Mouse (Mus musculus): ENCODE measurements at regions not wholly inside any gene's neighbourhood (a gene's known extent, or its start where the extent isn't known, plus 50 kb on each side); places are given as distances from the start of the nearest gene placed in this dataset.
A peak's percentile ranks its signal among the peaks of the same experiment; 100 is the strongest.

- H3K27ac ChIP-seq (ENCODE audit: low read length) = no peak overlapping the region
- H3K4me3 ChIP-seq (ENCODE audit: low read depth, low read length) = no peak overlapping the region
- 65% methylated on average over 13 of the region's 13 CpGs for WGBS
- H3K36me3 ChIP-seq (ENCODE audit: control insufficient read depth, insufficient read depth, low read length) = no peaks in the 10 kb centered on the region
- no peak overlapping the region for H3K4me2 ChIP-seq (ENCODE audit: low read length)
- H3K27me3 ChIP-seq (ENCODE audit: control insufficient read depth, insufficient read depth, low read depth, low read length) = no peaks in the 10 kb centered on the region
- no peaks in the 10 kb centered on the region for H3K9me3 ChIP-seq (replicated peaks; ENCODE audit: control insufficient read depth, low read length, poor library complexity, severe bottlenecking)
- H3K4me1 ChIP-seq (ENCODE audit: control insufficient read depth, insufficient read depth, low read length) = no peaks in the 10 kb centered on the region; the same call in 1 of the 2 replicates
- ATAC-seq = peak; percentile 42; the same call in 1 of the 2 replicates
- H3K9ac ChIP-seq (ENCODE audit: low read depth, low read length) = no peak overlapping the region
Observed at GRCm38 (mm10) chr14:47820571-47821143, 172.4 kb downstream of the Ktn1 start.

DNA sequence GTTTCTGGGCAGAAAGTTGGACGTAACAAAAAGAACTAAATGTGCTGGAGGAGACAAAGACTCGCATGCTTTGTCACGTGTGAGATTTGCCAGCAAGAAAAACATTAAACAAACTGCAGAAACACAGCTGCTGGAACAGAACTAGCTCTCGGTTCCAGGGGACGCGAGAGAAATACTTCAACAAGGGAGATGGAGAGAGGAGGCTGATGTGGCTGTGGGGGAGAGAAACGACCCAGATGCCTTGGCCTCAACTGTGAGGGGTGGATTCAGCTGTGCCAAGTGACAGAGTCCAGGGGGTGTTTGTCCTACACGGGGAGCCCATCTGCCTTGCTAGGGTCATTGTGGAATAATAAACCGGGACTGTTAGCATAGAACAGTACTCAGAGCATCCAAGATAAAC, 174.9 kb downstream of the Ktn1 start:
- no peak overlapping the region for H3K4me2 ChIP-seq (ENCODE audit: low read length)
- no peak overlapping the region for H3K4me3 ChIP-seq (ENCODE audit: low read depth, low read length)

GRCm38 (mm10) chr14:47823696-47824095, 175.4 kb downstream of the Ktn1 start:
- H3K36me3 ChIP-seq (ENCODE audit: control insufficient read depth, insufficient read depth, low read length) = no peaks in the 10 kb centered on the region
- no peak overlapping the region for H3K27ac ChIP-seq (ENCODE audit: low read length)
- WGBS = 84% methylated on average over 8 of the region's 8 CpGs
- no peak overlapping the region for H3K9ac ChIP-seq (ENCODE audit: low read depth, low read length)
- no peaks in the 10 kb centered on the region for H3K27me3 ChIP-seq (ENCODE audit: control insufficient read depth, insufficient read depth, low read depth, low read length)
- H3K4me1 ChIP-seq (ENCODE audit: control insufficient read depth, insufficient read depth, low read length) = no peaks in the 10 kb centered on the region; the same call in 1 of the 2 replicates
- no peak overlapping the region for H3K4me3 ChIP-seq (ENCODE audit: low read depth, low read length)
- H3K4me2 ChIP-seq (ENCODE audit: low read length) = no peak overlapping the region
- ATAC-seq = no peak
- H3K9me3 ChIP-seq (replicated peaks; ENCODE audit: control insufficient read depth, low read length, poor library complexity, severe bottlenecking) = no peaks in the 10 kb centered on the region

More for the DNA sequence above, 174.9 kb downstream of the Ktn1 start:
- Histone ChIP-seq H3K4me1 (ENCODE audit: control insufficient read depth, insufficient read depth, low read length) (no peaks in the 10 kb centered on the region; the same call in 1 of the 2 replicates), H3K27me3 (ENCODE audit: control insufficient read depth, insufficient read depth, low read depth, low read length) (no peaks in the 10 kb centered on the region), H3K9ac (ENCODE audit: low read depth, low read length) (no peak overlapping the region), H3K36me3 (ENCODE audit: control insufficient read depth, insufficient read depth, low read length) (no peaks in the 10 kb centered on the region), H3K9me3 (replicated peaks; ENCODE audit: control insufficient read depth, low read length, poor library complexity, severe bottlenecking) (no peaks in the 10 kb centered on the region), H3K27ac (ENCODE audit: low read length) (no peak overlapping the region)
- WGBS = 75% methylated on average over 9 of the region's 9 CpGs
- ATAC-seq = no peak

DNA sequence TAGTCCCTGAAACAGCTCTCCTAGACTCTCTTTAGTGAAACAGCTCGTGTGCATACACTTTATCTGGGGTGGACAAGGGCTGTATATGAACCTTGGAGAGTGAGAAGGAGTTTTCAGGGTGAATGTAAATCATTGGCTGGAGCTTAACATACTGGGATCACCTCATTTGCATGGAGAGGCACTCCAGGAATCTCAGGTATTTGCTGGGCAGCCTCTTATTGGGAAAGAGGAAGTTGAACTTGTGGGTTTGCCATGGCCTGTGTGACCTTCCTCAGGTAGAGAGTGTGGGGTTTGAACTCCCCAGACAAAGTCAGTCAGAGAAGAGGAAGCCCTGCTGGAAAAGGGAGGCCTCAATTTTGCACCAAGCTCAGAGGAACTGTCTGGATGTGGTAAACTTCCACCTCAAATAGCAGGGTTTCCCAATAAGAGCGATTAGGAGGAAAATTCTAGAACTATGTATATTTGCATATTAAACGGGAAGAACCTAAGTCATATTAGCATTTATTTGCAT, 177.3 kb downstream of the Ktn1 start:
- H3K27me3 ChIP-seq (ENCODE audit: control insufficient read depth, insufficient read depth, low read depth, low read length) = no peaks in the 10 kb centered on the region
- H3K9ac ChIP-seq (ENCODE audit: low read depth, low read length) = no peak overlapping the region
- no peaks in the 10 kb centered on the region; the same call in 1 of the 2 replicates for H3K4me1 ChIP-seq (ENCODE audit: control insufficient read depth, insufficient read depth, low read length)
- WGBS = 84% methylated on average over 3 of the region's 3 CpGs
- no peak for ATAC-seq
- H3K36me3 ChIP-seq (ENCODE audit: control insufficient read depth, insufficient read depth, low read length) = no peaks in the 10 kb centered on the region
- H3K9me3 ChIP-seq (replicated peaks; ENCODE audit: control insufficient read depth, low read length, poor library complexity, severe bottlenecking) = no peaks in the 10 kb centered on the region
- H3K4me3 ChIP-seq (ENCODE audit: low read depth, low read length) = no peak overlapping the region
- H3K4me2 ChIP-seq (ENCODE audit: low read length) = no peak overlapping the region
- no peak overlapping the region for H3K27ac ChIP-seq (ENCODE audit: low read length)

GRCm38 (mm10) chr14:47826545-47826944, 178.3 kb downstream of the Ktn1 start:
- Histone ChIP-seq H3K9me3 (replicated peaks; ENCODE audit: control insufficient read depth, low read length, poor library complexity, severe bottlenecking) (no peaks in the 10 kb centered on the region), H3K27ac (ENCODE audit: low read length) (no peak overlapping the region), H3K27me3 (ENCODE audit: control insufficient read depth, insufficient read depth, low read depth, low read length) (no peaks in the 10 kb centered on the region), H3K36me3 (ENCODE audit: control insufficient read depth, insufficient read depth, low read length) (no peaks in the 10 kb centered on the region), H3K9ac (ENCODE audit: low read depth, low read length) (no peak overlapping the region), H3K4me3 (ENCODE audit: low read depth, low read length) (no peak overlapping the region), H3K4me1 (ENCODE audit: control insufficient read depth, insufficient read depth, low read length) (no peaks in the 10 kb centered on the region), H3K4me2 (ENCODE audit: low read length) (no peak overlapping the region)
- 64% methylated on average over 4 of the region's 4 CpGs for WGBS
- no peak for ATAC-seq

DNA sequence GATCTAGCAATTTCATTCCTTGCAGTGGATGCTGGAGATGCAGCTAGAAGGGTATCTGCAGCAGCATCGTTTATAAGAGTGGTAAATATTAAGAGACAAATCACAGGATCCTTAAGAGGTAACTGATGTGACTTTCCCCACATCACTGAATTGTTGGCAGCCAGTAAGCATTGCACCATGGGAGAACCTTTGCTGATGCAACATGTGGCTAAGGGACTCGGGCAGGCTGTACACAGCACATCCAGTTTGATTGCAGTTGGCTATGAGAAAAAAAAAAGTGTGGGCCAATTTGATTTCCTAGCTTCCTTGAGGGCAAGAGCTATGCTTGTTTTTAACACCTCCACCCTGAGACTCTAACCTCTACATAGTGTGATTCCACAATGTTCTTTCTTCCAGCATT, 179.4 kb downstream of the Ktn1 start:
- 77% methylated on average over 2 of the region's 2 CpGs for WGBS
- H3K4me3 ChIP-seq (ENCODE audit: low read depth, low read length) = no peak overlapping the region
- H3K27ac ChIP-seq (ENCODE audit: low read length) = no peak overlapping the region
- H3K9me3 ChIP-seq (replicated peaks; ENCODE audit: control insufficient read depth, low read length, poor library complexity, severe bottlenecking) = no peaks in the 10 kb centered on the region
- H3K27me3 ChIP-seq (ENCODE audit: control insufficient read depth, insufficient read depth, low read depth, low read length) = no peaks in the 10 kb centered on the region
- H3K4me1 ChIP-seq (ENCODE audit: control insufficient read depth, insufficient read depth, low read length) = no peaks in the 10 kb centered on the region
- ATAC-seq = no peak
- H3K9ac ChIP-seq (ENCODE audit: low read depth, low read length) = no peak overlapping the region
- no peaks in the 10 kb centered on the region for H3K36me3 ChIP-seq (ENCODE audit: control insufficient read depth, insufficient read depth, low read length)
- H3K4me2 ChIP-seq (ENCODE audit: low read length) = no peak overlapping the region

DNA sequence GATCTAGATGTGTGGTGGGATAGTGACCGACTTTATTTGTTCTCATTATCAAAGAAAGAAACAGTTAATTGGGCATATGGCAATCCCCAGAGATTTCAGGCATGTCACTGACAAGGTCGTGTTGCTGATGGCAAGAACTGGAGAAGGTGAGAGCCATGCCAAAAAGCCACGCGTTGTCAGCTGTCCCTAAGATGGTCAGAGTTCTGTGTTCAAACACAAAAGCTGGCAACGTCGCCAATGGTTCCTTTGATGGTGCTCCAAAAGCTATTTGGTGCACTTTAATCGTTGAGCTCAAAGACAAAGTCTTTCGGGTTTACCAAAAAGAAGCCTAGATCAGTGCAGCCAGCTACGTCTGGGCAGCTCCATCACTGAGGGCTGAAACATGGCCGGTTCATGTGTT, 185.4 kb downstream of the Ktn1 start:
- H3K27me3 ChIP-seq (ENCODE audit: control insufficient read depth, insufficient read depth, low read depth, low read length) = no peaks in the 10 kb centered on the region
- no peak overlapping the region for H3K4me2 ChIP-seq (ENCODE audit: low read length)
- no peak overlapping the region for H3K27ac ChIP-seq (ENCODE audit: low read length)
- 70% methylated on average over 10 of the region's 10 CpGs for WGBS
- H3K36me3 ChIP-seq (ENCODE audit: control insufficient read depth, insufficient read depth, low read length) = no peaks in the 10 kb centered on the region
- no peak overlapping the region for H3K4me3 ChIP-seq (ENCODE audit: low read depth, low read length)
- H3K4me1 ChIP-seq (ENCODE audit: control insufficient read depth, insufficient read depth, low read length) = no peaks in the 10 kb centered on the region
- no peak overlapping the region for H3K9ac ChIP-seq (ENCODE audit: low read depth, low read length)
- H3K9me3 ChIP-seq (replicated peaks; ENCODE audit: control insufficient read depth, low read length, poor library complexity, severe bottlenecking) = no peaks in the 10 kb centered on the region
- no peak for ATAC-seq

GRCm38 (mm10) chr14:47835408-47835807, 187.2 kb downstream of the Ktn1 start:
- 57% methylated on average over 4 of the region's 4 CpGs for WGBS
- Histone ChIP-seq H3K9me3 (replicated peaks; ENCODE audit: control insufficient read depth, low read length, poor library complexity, severe bottlenecking) (no peaks in the 10 kb centered on the region), H3K9ac (ENCODE audit: low read depth, low read length) (no peak overlapping the region), H3K36me3 (ENCODE audit: control insufficient read depth, insufficient read depth, low read length) (no peaks in the 10 kb centered on the region), H3K27me3 (ENCODE audit: control insufficient read depth, insufficient read depth, low read depth, low read length) (no peaks in the 10 kb centered on the region), H3K27ac (ENCODE audit: low read length) (no peak overlapping the region), H3K4me3 (ENCODE audit: low read depth, low read length) (no peak overlapping the region), H3K4me1 (ENCODE audit: control insufficient read depth, insufficient read depth, low read length) (no peaks in the 10 kb centered on the region), H3K4me2 (ENCODE audit: low read length) (no peak overlapping the region)
- no peak for ATAC-seq

DNA sequence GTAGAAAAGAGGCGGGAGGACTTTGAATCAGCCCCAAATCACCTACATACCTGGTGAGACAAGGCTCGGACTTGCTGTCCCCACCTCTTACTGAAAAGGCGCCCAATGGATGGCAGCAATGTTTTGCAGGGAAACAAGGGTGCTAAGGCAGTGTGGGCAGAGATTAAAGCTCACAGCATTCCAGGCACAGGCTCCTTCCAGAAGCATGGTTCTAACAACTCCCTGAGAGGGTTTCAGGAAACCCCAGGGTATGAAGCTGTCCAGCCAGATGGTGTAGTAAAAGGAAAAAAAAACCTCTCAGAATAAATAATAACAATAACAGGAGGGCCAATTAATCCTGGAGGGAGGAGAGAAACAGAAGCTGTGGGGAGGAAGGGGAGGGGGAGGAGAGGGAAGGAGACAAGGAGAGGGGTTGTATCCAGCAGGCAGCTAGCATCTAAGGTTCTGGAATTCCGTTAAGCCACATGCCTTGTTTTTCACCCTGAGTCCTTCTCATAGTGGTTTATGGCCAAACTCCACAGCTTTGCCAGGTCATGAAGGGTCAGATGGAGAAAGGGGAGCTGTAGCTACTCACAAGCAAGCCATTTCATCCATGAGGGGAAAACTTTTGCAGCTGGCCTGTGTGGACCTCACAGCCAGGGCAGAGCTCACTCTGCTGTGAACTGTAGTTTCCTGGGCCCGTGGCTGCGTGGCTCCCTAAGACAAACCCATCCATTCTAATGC, 191.4 kb downstream of the Ktn1 start:
- Histone ChIP-seq H3K4me1 (ENCODE audit: control insufficient read depth, insufficient read depth, low read length) (no peaks in the 10 kb centered on the region), H3K4me2 (ENCODE audit: low read length) (no peak overlapping the region), H3K27me3 (ENCODE audit: control insufficient read depth, insufficient read depth, low read depth, low read length) (no peaks in the 10 kb centered on the region), H3K9me3 (replicated peaks; ENCODE audit: control insufficient read depth, low read length, poor library complexity, severe bottlenecking) (no peaks in the 10 kb centered on the region), H3K27ac (ENCODE audit: low read length) (no peak overlapping the region), H3K9ac (ENCODE audit: low read depth, low read length) (no peak overlapping the region), H3K4me3 (ENCODE audit: low read depth, low read length) (no peak overlapping the region), H3K36me3 (ENCODE audit: control insufficient read depth, insufficient read depth, low read length) (no peaks in the 10 kb centered on the region)
- 46% methylated on average over 6 of the region's 6 CpGs for WGBS
- no peak for ATAC-seq

All from midbrain, embryonic 16.5 days (tissue).